Mouse (Mus musculus) neural tube, embryonic 14.5 days (tissue): ENCODE measurements around the gene Lyplal1. TPM values are rescaled to one million over a fixed set of nuclear protein-coding genes. Genes with fewer than 3 reads are reported as not detected.

Source experiments
- ATAC-seq: fragments of 200-750 bp; cut with Nextera tagmentation; 2 replicates; pipeline ENCODE4 v1.8.0; 2017; ENCODE audit warnings: low read depth, mild to moderate bottlenecking, moderate TSS enrichment, moderate library complexity
- H3K27ac ChIP-seq: fragments of 300-500 bp; sonication (generic); 2 replicates; pipeline ENCODE4 v1.5.1; 2014; ENCODE audit warnings: low read depth, mild to moderate bottlenecking, control low read depth, low read length, moderate library complexity, mixed read lengths
- H3K27me3 ChIP-seq: fragments of 300-500 bp; sonication (generic); 2 replicates; pipeline ENCODE4 v1.6.1; 2014; ENCODE audit warnings: low read length; ENCODE audit not compliant: control insufficient read depth, insufficient read depth
- H3K36me3 ChIP-seq: fragments of 300-500 bp; sonication (generic); 2 replicates; pipeline ENCODE4 v1.6.1; 2014; ENCODE audit warnings: low read length, mixed read lengths; ENCODE audit not compliant: control insufficient read depth, insufficient read depth
- H3K4me1 ChIP-seq: fragments of 300-500 bp; sonication (generic); 2 replicates; pipeline ENCODE4 v1.6.1; 2014; ENCODE audit warnings: low read length; ENCODE audit not compliant: control insufficient read depth, insufficient read depth
- H3K4me2 ChIP-seq: fragments of 300-500 bp; sonication (generic); 2 replicates; pipeline ENCODE4 v1.6.1; 2014; ENCODE audit warnings: mild to moderate bottlenecking, low read depth, low read length, control low read depth
- H3K4me3 ChIP-seq: fragments of 300-500 bp; sonication (generic); 2 replicates; pipeline ENCODE4 v1.5.1; 2014; ENCODE audit warnings: low read depth, low read length, control low read depth, mixed read lengths
- H3K9ac ChIP-seq: fragments of 300-500 bp; sonication (generic); replicated peaks from 2 replicates; pipeline ENCODE4 v1.6.1; 2014; ENCODE audit warnings: low read depth, mild to moderate bottlenecking, control low read depth, low read length, mixed read lengths
- H3K9me3 ChIP-seq: fragments of 300-500 bp; sonication (generic); 2 replicates; pipeline ENCODE4 v1.6.1; 2016; ENCODE audit warnings: low read length; ENCODE audit not compliant: control insufficient read depth
- WGBS: fragments of 180-500 bp; shearing (Covaris S2); extraction: QIAGEN DNeasy Blood & Tissue Kit; methylation state at CpG from one replicate; pipeline ENCODE4 v1.1.7; 2014; 5-methylcytosine and 5-hydroxymethylcytosine counted together
- polyA plus RNA-seq: library from polyadenylated mRNA; unstranded; fragments of >200 nt; fragmentation: Nextera tagmentation; extraction: Ambion mirVana; gene quantifications from 2 replicates; pipeline ENCODE4 v1.2.1, GENCODE M21; 2014

The Lyplal1 gene
- polyA plus RNA-seq, 1 experiment from 2014 or later: 15.3 TPM

- H3K36me3 ChIP-seq: no peaks in the 10 kb centered on the region
- H3K9me3 ChIP-seq: no peaks in the 10 kb centered on the region
- WGBS: 95% methylated on average over 8 of the region's 8 CpGs
- no peak overlapping the region for H3K4me2 ChIP-seq
- no peak overlapping the region for H3K9ac ChIP-seq
- H3K4me3 ChIP-seq: no peak overlapping the region
- no peaks in the 10 kb centered on the region for H3K27me3 ChIP-seq
- no peaks in the 10 kb centered on the region for H3K4me1 ChIP-seq
- no peak overlapping the region for H3K27ac ChIP-seq
- ATAC-seq: no peak
Observed at GRCm38 (mm10) chr1:186128940-186129339, 11.8 kb upstream of the Lyplal1 start.

- Histone ChIP-seq H3K9me3 (no peaks in the 10 kb centered on the region), H3K27me3 (no peaks in the 10 kb centered on the region), H3K27ac (no peak overlapping the region), H3K4me2 (no peak overlapping the region), H3K36me3 (no peaks in the 10 kb centered on the region), H3K4me1 (no peaks in the 10 kb centered on the region), H3K9ac (no peak overlapping the region), H3K4me3 (no peak overlapping the region)
- ATAC-seq: no peak
- WGBS: 60% methylated on average over 6 of the region's 6 CpGs
Observed at GRCm38 (mm10) chr1:186126313-186126862, 9.3 kb upstream of the Lyplal1 start.

- Histone ChIP-seq H3K4me1 (no peaks in the 10 kb centered on the region), H3K9me3 (no peaks in the 10 kb centered on the region), H3K4me3 (no peak overlapping the region), H3K9ac (no peak overlapping the region), H3K4me2 (no peak overlapping the region), H3K27me3 (no peaks in the 10 kb centered on the region), H3K27ac (no peak overlapping the region), H3K36me3 (no peaks in the 10 kb centered on the region)
- ATAC-seq: no peak
Observed at GRCm38 (mm10) chr1:186123690-186124089, 6.6 kb upstream of the Lyplal1 start.

GRCm38 (mm10) chr1:186119856-186120255 is 2.7 kb upstream of the Lyplal1 start:
- ATAC-seq: no peak
- Histone ChIP-seq H3K9me3 (no peaks in the 10 kb centered on the region), H3K4me3 (no peak overlapping the region), H3K9ac (no peak overlapping the region), H3K4me1 (0 out of 2 replicates have a peak, but pooled peaks cover 4% of the 10 kb centered on the region), H3K27ac (no peak overlapping the region), H3K36me3 (no peaks in the 10 kb centered on the region), H3K4me2 (no peak overlapping the region), H3K27me3 (no peaks in the 10 kb centered on the region)
- 49% methylated on average over 5 of the region's 5 CpGs for WGBS

DNA sequence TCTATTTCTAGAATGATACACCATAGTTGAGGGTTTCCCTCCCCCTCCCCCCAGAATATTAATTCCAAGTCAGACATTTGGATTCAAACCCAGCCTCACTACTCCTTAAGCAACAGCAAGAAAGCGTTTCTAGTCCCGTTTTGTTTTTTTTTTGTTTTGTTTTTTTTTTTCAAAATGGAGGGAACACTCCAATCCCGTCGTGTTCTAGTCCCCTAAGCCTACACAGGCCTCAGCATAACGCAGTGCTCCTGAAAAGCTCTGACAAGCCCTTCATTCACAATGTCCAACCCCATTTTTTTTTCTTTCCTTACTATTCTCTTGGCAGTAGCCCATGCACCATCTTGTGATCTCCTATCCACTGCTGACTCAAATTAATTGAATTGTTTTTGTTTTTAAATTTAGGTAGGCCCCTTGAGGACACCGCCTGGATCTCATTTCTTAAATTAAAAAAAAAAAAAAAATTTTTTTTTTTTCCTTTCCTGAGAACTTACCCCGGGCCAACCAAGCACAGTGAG is 967 bp downstream of the Lyplal1 start:
- 0 out of 2 replicates have a peak, but pooled peaks cover 4% of the 10 kb centered on the region for H3K4me1 ChIP-seq
- peak overlapping the region; percentile 65; the same call in 1 of the 2 replicates for H3K4me3 ChIP-seq
- 68% methylated on average over 7 of the region's 7 CpGs for WGBS
- H3K9ac ChIP-seq: no peak overlapping the region
- no peak for ATAC-seq
- no peaks in the 10 kb centered on the region for H3K9me3 ChIP-seq
- H3K27me3 ChIP-seq: no peaks in the 10 kb centered on the region
- no peak overlapping the region for H3K27ac ChIP-seq
- H3K36me3 ChIP-seq: no peaks in the 10 kb centered on the region
- H3K4me2 ChIP-seq: peak overlapping the region; percentile 75

DNA sequence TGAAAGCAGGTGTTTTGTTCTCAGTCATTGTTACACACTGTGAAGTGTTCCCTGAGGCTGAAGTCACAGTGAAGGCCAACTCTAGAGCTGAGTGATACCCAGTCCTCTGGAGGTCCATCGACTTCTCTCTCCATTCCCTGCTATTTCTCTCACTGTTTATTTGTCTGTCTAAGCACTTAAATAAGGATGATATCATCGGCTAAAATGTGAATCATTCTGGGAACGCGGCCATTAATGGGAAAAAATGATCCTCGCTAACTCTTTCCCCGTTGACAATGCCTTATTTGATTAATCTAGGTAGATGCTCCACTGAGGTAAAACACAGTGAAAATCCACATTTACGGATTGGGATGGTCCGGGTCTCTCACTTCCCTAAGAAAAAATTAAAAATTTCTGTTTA is 14.8 kb downstream of the Lyplal1 start:
- Histone ChIP-seq H3K4me3 (no peak overlapping the region), H3K27me3 (no peaks in the 10 kb centered on the region), H3K4me2 (no peak overlapping the region), H3K4me1 (no peaks in the 10 kb centered on the region), H3K27ac (no peak overlapping the region), H3K36me3 (no peaks in the 10 kb centered on the region), H3K9me3 (no peaks in the 10 kb centered on the region), H3K9ac (no peak overlapping the region)
- no peak for ATAC-seq
- 88% methylated on average over 8 of the region's 8 CpGs for WGBS

GRCm38 (mm10) chr1:186066266-186066897 is 50.7 kb downstream of the Lyplal1 start:
- WGBS: 73% methylated on average over 2 of the region's 2 CpGs
- Histone ChIP-seq H3K4me1 (0 out of 2 replicates have a peak, but pooled peaks cover 3% of the 10 kb centered on the region), H3K9ac (no peak overlapping the region), H3K4me2 (no peak overlapping the region), H3K27me3 (no peaks in the 10 kb centered on the region), H3K36me3 (no peaks in the 10 kb centered on the region), H3K4me3 (no peak overlapping the region), H3K9me3 (no peaks in the 10 kb centered on the region), H3K27ac (no peak overlapping the region)
- ATAC-seq: no peak

GRCm38 (mm10) chr1:186060041-186060440 is 57.1 kb downstream of the Lyplal1 start:
- Histone ChIP-seq H3K9ac (no peak overlapping the region), H3K27ac (no peak overlapping the region), H3K27me3 (no peaks in the 10 kb centered on the region), H3K4me3 (no peak overlapping the region), H3K4me2 (no peak overlapping the region), H3K4me1 (no peaks in the 10 kb centered on the region), H3K9me3 (no peaks in the 10 kb centered on the region), H3K36me3 (no peaks in the 10 kb centered on the region)
- WGBS: 90% methylated on average over 2 of the region's 2 CpGs
- no peak for ATAC-seq

GRCm38 (mm10) chr1:186054227-186054626 is 62.9 kb downstream of the Lyplal1 start:
- no peak overlapping the region for H3K9ac ChIP-seq
- H3K4me3 ChIP-seq: no peak overlapping the region
- no peaks in the 10 kb centered on the region for H3K9me3 ChIP-seq
- no peak overlapping the region for H3K27ac ChIP-seq
- H3K27me3 ChIP-seq: no peaks in the 10 kb centered on the region
- no peaks in the 10 kb centered on the region for H3K4me1 ChIP-seq
- ATAC-seq: no peak
- no peak overlapping the region for H3K4me2 ChIP-seq
- H3K36me3 ChIP-seq: no peaks in the 10 kb centered on the region
- WGBS: 79% methylated on average over 7 of the region's 7 CpGs
